Mouse (Mus musculus): ENCODE data around the gene Tmem8b. TPM values are rescaled to one million over a fixed set of nuclear protein-coding genes. Genes with fewer than 3 reads are reported as not detected.

Tmem8b gene
- polyA plus RNA-seq, 1 experiment from 2014 or later: 0.22 TPM

GRCm38 (mm10) chr4:43726228-43726993 is 57.6 kb downstream of the Tmem8b start:
- H3K27ac ChIP-seq (ENCODE audit: low read length): no peak overlapping the region
- no peak for ATAC-seq (ENCODE audit: low read depth)
- no peaks in the 10 kb centered on the region for H3K27me3 ChIP-seq (ENCODE audit: control insufficient read depth, insufficient read depth, low read depth, low read length)
- no peak overlapping the region for H3K4me3 ChIP-seq (ENCODE audit: low read depth, low read length)
- H3K9ac ChIP-seq (ENCODE audit: low read depth, low read length): no peak overlapping the region
- no peak overlapping the region for H3K4me2 ChIP-seq (ENCODE audit: low read depth, low read length)
- no peaks in the 10 kb centered on the region for H3K9me3 ChIP-seq (replicated peaks; ENCODE audit: control insufficient read depth, low read length)
- peaks cover 6% of the 10 kb centered on the region for H3K4me1 ChIP-seq (ENCODE audit: control insufficient read depth, low read depth, low read length)
- 32% methylated on average over 12 of the region's 12 CpGs for WGBS (ENCODE audit: insufficient replicate concordance)
- H3K36me3 ChIP-seq (ENCODE audit: control insufficient read depth, insufficient read depth): no peaks in the 10 kb centered on the region

DNA sequence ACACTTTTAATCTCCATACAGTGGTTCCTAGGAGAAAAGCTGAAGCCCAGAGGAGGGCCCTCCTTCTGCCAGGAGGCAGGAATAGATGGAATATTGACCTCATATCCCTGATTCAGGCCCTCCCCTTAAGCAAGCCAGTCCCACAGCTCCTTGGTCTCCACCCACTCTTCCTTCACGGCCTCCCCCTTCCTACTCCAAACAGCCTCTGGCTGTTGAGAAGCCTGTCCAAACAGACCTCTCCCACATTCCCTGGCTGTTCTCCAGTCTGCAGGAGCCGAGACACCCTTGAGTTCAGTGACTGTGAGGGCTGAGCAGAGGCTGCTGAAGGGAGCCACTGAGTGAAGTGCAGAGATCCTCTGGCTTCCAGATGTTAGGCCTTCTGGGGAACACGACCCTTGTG is 58.2 kb downstream of the Tmem8b start, which contains the start of gene Hrct1:
TSS of gene Hrct1 (plus strand) at position 194 of the 400 bp plus-strand sequence.
- 0 out of 2 replicates have a peak, but pooled peaks have one; percentile 16 for ATAC-seq (ENCODE audit: low read depth)

GRCm38 (mm10) chr4:43727718-43728575 is 59.2 kb downstream of the Tmem8b start:
- 37% methylated on average over 7 of the region's 7 CpGs for WGBS (ENCODE audit: insufficient replicate concordance)
- H3K4me2 ChIP-seq (ENCODE audit: low read depth, low read length): no peak overlapping the region
- no peak overlapping the region; the same call in 1 of the 2 replicates for H3K27ac ChIP-seq (ENCODE audit: low read length)
- H3K9ac ChIP-seq (ENCODE audit: low read depth, low read length): no peak overlapping the region
- ATAC-seq (ENCODE audit: low read depth): no peak
- no peak overlapping the region for H3K4me3 ChIP-seq (ENCODE audit: low read depth, low read length)
- no peaks in the 10 kb centered on the region for H3K36me3 ChIP-seq (ENCODE audit: control insufficient read depth, insufficient read depth)
- H3K4me1 ChIP-seq (ENCODE audit: control insufficient read depth, low read depth, low read length): peaks cover 6% of the 10 kb centered on the region
- H3K27me3 ChIP-seq (ENCODE audit: control insufficient read depth, insufficient read depth, low read depth, low read length): no peaks in the 10 kb centered on the region
- no peaks in the 10 kb centered on the region for H3K9me3 ChIP-seq (replicated peaks; ENCODE audit: control insufficient read depth, low read length)

More for the DNA sequence above, 58.2 kb downstream of the Tmem8b start, which contains the start of gene Hrct1:
- Histone ChIP-seq H3K4me3 (ENCODE audit: low read depth, low read length) (no peak within 1 kb of the TSS), H3K9me3 (replicated peaks; ENCODE audit: control insufficient read depth, low read length) (no peaks in the 10 kb centered on the region), H3K4me2 (ENCODE audit: low read depth, low read length) (no peak within 1 kb of the TSS), H3K27me3 (ENCODE audit: control insufficient read depth, insufficient read depth, low read depth, low read length) (no peaks in the 10 kb centered on the region), H3K4me1 (ENCODE audit: control insufficient read depth, low read depth, low read length) (peaks cover 6% of the 10 kb centered on the region), H3K9ac (ENCODE audit: low read depth, low read length) (no peak within 1 kb of the TSS), H3K36me3 (ENCODE audit: control insufficient read depth, insufficient read depth) (no peaks in the 10 kb centered on the region), H3K27ac (ENCODE audit: low read length) (no peak within 1 kb of the TSS; the same call in 1 of the 2 replicates)
- 46% methylated on average over 3 of the region's 3 CpGs for WGBS (ENCODE audit: insufficient replicate concordance)

GRCm38 (mm10) chr4:43728576-43728954 is 59.8 kb downstream of the Tmem8b start:
- H3K4me3 ChIP-seq (ENCODE audit: low read depth, low read length): no peak overlapping the region
- no peak overlapping the region for H3K4me2 ChIP-seq (ENCODE audit: low read depth, low read length)
- H3K36me3 ChIP-seq (ENCODE audit: control insufficient read depth, insufficient read depth): no peaks in the 10 kb centered on the region
- peak overlapping the region; percentile 15; the same call in 1 of the 2 replicates for H3K27ac ChIP-seq (ENCODE audit: low read length)
- WGBS (ENCODE audit: insufficient replicate concordance): 28% methylated on average over 5 of the region's 5 CpGs
- H3K9ac ChIP-seq (ENCODE audit: low read depth, low read length): no peak overlapping the region
- no peaks in the 10 kb centered on the region for H3K27me3 ChIP-seq (ENCODE audit: control insufficient read depth, insufficient read depth, low read depth, low read length)
- H3K9me3 ChIP-seq (replicated peaks; ENCODE audit: control insufficient read depth, low read length): no peaks in the 10 kb centered on the region
- ATAC-seq (ENCODE audit: low read depth): no peak
- H3K4me1 ChIP-seq (ENCODE audit: control insufficient read depth, low read depth, low read length): peaks cover 6% of the 10 kb centered on the region

GRCm38 (mm10) chr4:43729126-43729525 is 60.4 kb downstream of the Tmem8b start:
- no peaks in the 10 kb centered on the region for H3K9me3 ChIP-seq (replicated peaks; ENCODE audit: control insufficient read depth, low read length)
- no peaks in the 10 kb centered on the region for H3K27me3 ChIP-seq (ENCODE audit: control insufficient read depth, insufficient read depth, low read depth, low read length)
- H3K4me3 ChIP-seq (ENCODE audit: low read depth, low read length): no peak overlapping the region
- H3K4me2 ChIP-seq (ENCODE audit: low read depth, low read length): no peak overlapping the region
- H3K27ac ChIP-seq (ENCODE audit: low read length): peak overlapping the region; percentile 15; the same call in 1 of the 2 replicates
- H3K9ac ChIP-seq (ENCODE audit: low read depth, low read length): no peak overlapping the region
- H3K36me3 ChIP-seq (ENCODE audit: control insufficient read depth, insufficient read depth): no peaks in the 10 kb centered on the region
- WGBS (ENCODE audit: insufficient replicate concordance): 29% methylated on average over 3 of the region's 3 CpGs
- no peak for ATAC-seq (ENCODE audit: low read depth)
- H3K4me1 ChIP-seq (ENCODE audit: control insufficient read depth, low read depth, low read length): peaks cover 6% of the 10 kb centered on the region

DNA sequence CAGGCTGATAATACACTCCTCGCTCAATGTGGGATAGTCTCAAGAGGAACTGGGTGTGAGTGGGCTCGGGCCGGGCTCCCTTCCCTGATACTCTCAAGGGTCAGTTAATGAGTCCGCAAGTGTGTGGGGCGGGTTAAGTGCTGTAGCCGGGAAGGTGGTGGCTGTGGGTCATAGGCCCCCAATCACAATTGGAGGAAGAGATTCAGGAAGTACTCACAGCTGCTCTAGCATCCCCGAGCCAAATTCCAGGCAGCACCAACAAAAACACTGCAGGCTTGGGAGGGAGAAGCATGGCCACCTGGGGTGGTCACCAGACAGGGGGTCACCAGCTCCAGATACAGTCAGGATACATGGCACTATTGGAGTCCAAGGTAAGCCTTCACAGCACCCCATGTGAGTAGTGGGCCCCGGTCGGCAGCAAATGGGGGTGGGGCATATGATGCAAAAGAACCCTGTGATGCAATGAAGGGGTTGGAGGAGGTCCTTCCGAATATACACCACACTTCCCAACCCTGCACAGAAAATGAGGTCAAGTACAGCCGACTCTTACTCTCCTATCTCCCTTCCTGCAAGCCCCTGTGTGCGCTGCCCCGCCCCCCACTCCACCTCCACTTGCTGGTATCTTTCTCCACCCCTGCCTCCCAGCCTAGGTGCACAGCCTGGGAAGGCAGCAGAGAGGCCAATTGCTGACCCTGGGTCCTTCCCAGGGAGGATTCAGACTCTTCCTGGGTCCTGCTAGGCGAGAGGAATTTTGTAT is 61.2 kb downstream of the Tmem8b start, which contains the start of gene Spaar:
TSS of gene Spaar (plus strand) at position 241 of the 757 bp plus-strand sequence.
- 23% methylated on average over 14 of the region's 14 CpGs for WGBS (ENCODE audit: insufficient replicate concordance)
- peak within 1 kb of the TSS; percentile 15; the same call in 1 of the 2 replicates for H3K27ac ChIP-seq (ENCODE audit: low read length)

GRCm38 (mm10) chr4:43730750-43731297 is 62.1 kb downstream of the Tmem8b start:
- H3K36me3 ChIP-seq (ENCODE audit: control insufficient read depth, insufficient read depth): no peaks in the 10 kb centered on the region
- no peak overlapping the region for H3K27ac ChIP-seq (ENCODE audit: low read length)
- no peaks in the 10 kb centered on the region for H3K9me3 ChIP-seq (replicated peaks; ENCODE audit: control insufficient read depth, low read length)
- no peak overlapping the region for H3K9ac ChIP-seq (ENCODE audit: low read depth, low read length)
- peaks cover 6% of the 10 kb centered on the region for H3K4me1 ChIP-seq (ENCODE audit: control insufficient read depth, low read depth, low read length)
- 0 out of 2 replicates have a peak, but pooled peaks have one; percentile 3 for ATAC-seq (ENCODE audit: low read depth)
- no peak overlapping the region for H3K4me3 ChIP-seq (ENCODE audit: low read depth, low read length)
- 60% methylated on average over 21 of the region's 21 CpGs for WGBS (ENCODE audit: insufficient replicate concordance)
- no peak overlapping the region for H3K4me2 ChIP-seq (ENCODE audit: low read depth, low read length)
- no peaks in the 10 kb centered on the region for H3K27me3 ChIP-seq (ENCODE audit: control insufficient read depth, insufficient read depth, low read depth, low read length)

More for the DNA sequence above, 61.2 kb downstream of the Tmem8b start, which contains the start of gene Spaar:
- Histone ChIP-seq H3K9me3 (replicated peaks; ENCODE audit: control insufficient read depth, low read length) (no peaks in the 10 kb centered on the region), H3K4me2 (ENCODE audit: low read depth, low read length) (no peak within 1 kb of the TSS), H3K4me1 (ENCODE audit: control insufficient read depth, low read depth, low read length) (peaks cover 6% of the 10 kb centered on the region), H3K36me3 (ENCODE audit: control insufficient read depth, insufficient read depth) (no peaks in the 10 kb centered on the region), H3K9ac (ENCODE audit: low read depth, low read length) (no peak within 1 kb of the TSS), H3K27me3 (ENCODE audit: control insufficient read depth, insufficient read depth, low read depth, low read length) (no peaks in the 10 kb centered on the region), H3K4me3 (ENCODE audit: low read depth, low read length) (no peak within 1 kb of the TSS)
- ATAC-seq (ENCODE audit: low read depth): no peak

GRCm38 (mm10) chr4:43732171-43732570 is 63.4 kb downstream of the Tmem8b start:
- Histone ChIP-seq H3K4me1 (ENCODE audit: control insufficient read depth, low read depth, low read length) (peaks cover 6% of the 10 kb centered on the region), H3K9me3 (replicated peaks; ENCODE audit: control insufficient read depth, low read length) (no peaks in the 10 kb centered on the region), H3K9ac (ENCODE audit: low read depth, low read length) (no peak overlapping the region), H3K27ac (ENCODE audit: low read length) (no peak overlapping the region), H3K27me3 (ENCODE audit: control insufficient read depth, insufficient read depth, low read depth, low read length) (no peaks in the 10 kb centered on the region), H3K36me3 (ENCODE audit: control insufficient read depth, insufficient read depth) (no peaks in the 10 kb centered on the region), H3K4me2 (ENCODE audit: low read depth, low read length) (no peak overlapping the region), H3K4me3 (ENCODE audit: low read depth, low read length) (no peak overlapping the region)
- 0% methylated on average over 1 of the region's 1 CpGs for WGBS (ENCODE audit: insufficient replicate concordance)
- ATAC-seq (ENCODE audit: low read depth): no peak
